Mouse (Mus musculus): ENCODE data around the gene Thada.

Thada gene

GRCm38 (mm10) chr17:84274999-84275398 lies 191.0 kb downstream of the Thada start:
- in situ Hi-C loops (cut with MboI; ENCODE audit: low pct_unique_long_range_greater_than_20kb in 1 of 2, low sequenced_read_pairs in 2 of 2, unreplicated experiment in 1 of 2): no loop called here

DNA sequence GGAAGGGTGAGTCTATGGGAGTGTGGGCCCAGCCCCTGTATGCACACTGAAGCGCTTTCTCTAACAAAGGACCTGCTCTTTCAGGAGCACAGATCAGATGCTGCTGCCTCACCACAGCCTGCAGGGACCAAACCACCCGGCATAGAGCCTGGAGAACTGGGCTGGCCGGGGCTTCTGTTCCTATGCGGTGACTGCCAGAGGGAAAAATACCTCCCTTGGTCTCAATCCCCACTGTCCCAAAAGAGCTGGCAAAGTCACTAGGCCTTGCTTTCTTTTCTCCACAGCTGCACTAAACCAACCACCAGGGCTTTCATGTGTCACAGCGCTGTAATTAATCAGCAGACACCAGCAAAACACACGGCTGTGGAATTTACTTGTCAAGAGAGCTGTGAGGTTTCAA lies 191.8 kb downstream of the Thada start:
- in situ Hi-C loops (cut with MboI; ENCODE audit: low pct_unique_long_range_greater_than_20kb in 1 of 2, low sequenced_read_pairs in 2 of 2, unreplicated experiment in 1 of 2): no loop called here

DNA sequence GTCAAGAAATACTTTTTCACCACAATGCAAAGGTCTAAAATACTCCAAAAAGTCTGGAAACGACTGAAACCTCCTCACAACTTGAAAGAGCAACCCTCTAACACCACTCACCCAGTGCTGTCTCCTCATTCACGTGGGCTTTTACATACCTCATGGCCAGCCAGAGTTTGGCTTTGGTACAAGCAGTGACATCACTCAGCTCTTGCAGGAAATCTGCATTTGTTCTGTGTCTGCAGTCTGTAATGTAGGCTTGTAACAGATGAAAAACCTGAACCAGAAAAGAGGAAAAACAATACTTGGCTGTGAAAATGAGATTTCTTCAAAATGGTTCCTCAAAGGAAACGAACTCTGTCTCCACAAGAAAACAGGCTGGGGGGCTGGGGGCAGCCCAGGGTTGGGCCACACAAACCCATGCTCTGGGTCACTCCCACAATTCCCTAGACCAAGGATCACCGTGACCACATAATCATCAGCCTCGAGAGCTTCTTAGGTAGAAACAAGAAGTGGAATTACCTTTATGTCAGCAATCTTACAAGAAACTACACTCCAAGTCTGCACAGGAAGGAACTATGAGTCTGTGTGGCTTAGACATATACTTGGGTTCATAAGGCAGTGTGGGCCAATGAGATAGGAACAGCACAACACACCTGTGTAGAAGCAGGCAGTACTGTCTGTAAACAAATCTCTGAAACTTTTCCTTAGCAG lies 193.3 kb downstream of the Thada start:
- in situ Hi-C loops (cut with MboI; ENCODE audit: low pct_unique_long_range_greater_than_20kb in 1 of 2, low sequenced_read_pairs in 2 of 2, unreplicated experiment in 1 of 2): no loop called here

GRCm38 (mm10) chr17:84271566-84272202 lies 194.3 kb downstream of the Thada start:
- in situ Hi-C loops (cut with MboI; ENCODE audit: low pct_unique_long_range_greater_than_20kb in 1 of 2, low sequenced_read_pairs in 2 of 2, unreplicated experiment in 1 of 2): no loop called here

GRCm38 (mm10) chr17:84269722-84270121 lies 196.3 kb downstream of the Thada start:
- in situ Hi-C loops (cut with MboI; ENCODE audit: low pct_unique_long_range_greater_than_20kb in 1 of 2, low sequenced_read_pairs in 2 of 2, unreplicated experiment in 1 of 2): no loop called here

- in situ Hi-C loops (cut with MboI; ENCODE audit: low pct_unique_long_range_greater_than_20kb in 1 of 2, low sequenced_read_pairs in 2 of 2, unreplicated experiment in 1 of 2): no loop called here
Measured at GRCm38 (mm10) chr17:84268450-84268849, 197.6 kb downstream of the Thada start.

- in situ Hi-C loops (cut with MboI; ENCODE audit: low pct_unique_long_range_greater_than_20kb in 1 of 2, low sequenced_read_pairs in 2 of 2, unreplicated experiment in 1 of 2): no loop called here
Measured at GRCm38 (mm10) chr17:84267456-84268074, 198.4 kb downstream of the Thada start.

DNA sequence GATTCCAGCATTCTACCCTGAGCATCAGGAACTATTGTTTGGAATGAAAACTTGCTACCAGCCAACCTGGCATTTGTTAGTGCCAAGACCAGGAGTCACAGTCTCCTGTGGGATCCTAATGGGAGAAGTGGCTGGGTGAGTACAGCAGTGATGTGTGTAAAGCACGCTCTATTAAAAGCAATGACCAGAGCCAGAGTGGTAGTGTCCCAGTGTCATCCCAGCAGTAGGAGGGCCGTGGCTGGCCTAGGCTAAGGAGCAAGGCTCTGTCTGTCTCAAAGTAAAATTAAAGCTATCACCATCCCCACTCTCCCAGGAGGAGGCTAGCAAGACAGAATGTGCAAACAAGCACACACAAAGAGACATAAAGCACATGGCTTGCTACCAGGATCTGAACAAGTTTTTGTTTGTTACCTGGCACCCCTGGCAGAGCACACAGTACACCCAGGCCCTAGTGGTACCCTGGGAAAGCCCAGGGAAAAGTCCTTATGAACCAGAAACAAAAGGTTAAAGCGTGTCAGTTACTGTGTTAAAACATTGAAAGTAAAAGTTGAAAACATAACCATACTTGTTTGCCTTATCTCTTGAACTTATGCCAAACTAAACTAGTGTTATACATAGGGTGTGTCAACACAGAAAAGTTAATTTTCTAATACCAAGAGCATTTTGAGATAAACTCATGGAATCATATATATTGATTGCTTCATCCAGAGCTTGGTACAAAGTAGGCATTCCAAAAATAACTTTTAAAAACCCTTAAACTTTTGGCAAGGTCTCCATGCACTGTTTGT lies 199.7 kb downstream of the Thada start:
- in situ Hi-C loops (cut with MboI; ENCODE audit: low pct_unique_long_range_greater_than_20kb in 1 of 2, low sequenced_read_pairs in 2 of 2, unreplicated experiment in 1 of 2): no loop called here

DNA sequence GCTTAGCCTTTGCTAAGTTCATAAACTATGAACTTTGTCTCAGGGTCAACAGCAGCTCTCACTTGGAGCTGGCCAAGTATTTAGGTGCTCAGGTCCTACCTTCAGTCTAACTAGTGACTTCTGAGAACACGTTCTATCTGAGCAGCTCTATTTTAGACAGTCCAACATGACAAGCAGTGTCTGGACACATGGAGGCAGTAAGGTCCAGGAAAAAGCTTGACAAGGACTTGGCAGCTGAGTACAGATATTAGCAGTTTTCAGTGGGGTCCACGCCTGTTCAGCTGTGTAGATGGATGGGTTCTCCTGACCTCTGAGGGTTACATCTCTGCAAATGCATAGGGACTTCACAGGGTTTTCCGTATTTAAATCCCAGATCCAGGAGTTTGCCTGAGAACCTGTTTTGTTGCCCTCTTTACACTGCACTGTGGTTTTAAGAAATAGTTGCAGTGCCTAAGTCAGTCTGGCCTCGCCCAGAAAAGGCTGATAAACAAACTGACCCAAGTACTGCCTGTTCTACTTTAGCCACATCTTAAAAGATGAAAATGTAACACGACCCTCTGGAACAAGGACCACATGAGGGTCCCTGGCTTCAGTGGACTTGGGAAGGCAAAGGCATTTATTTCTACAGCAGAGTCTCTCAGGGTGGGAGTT lies 200.4 kb downstream of the Thada start:
- in situ Hi-C loops (cut with MboI; ENCODE audit: low pct_unique_long_range_greater_than_20kb in 1 of 2, low sequenced_read_pairs in 2 of 2, unreplicated experiment in 1 of 2): no loop called here

- in situ Hi-C loops (cut with MboI; ENCODE audit: low pct_unique_long_range_greater_than_20kb in 1 of 2, low sequenced_read_pairs in 2 of 2, unreplicated experiment in 1 of 2): no loop called here
Measured at GRCm38 (mm10) chr17:84264305-84264704, 201.7 kb downstream of the Thada start.

- in situ Hi-C loops (cut with MboI; ENCODE audit: low pct_unique_long_range_greater_than_20kb in 1 of 2, low sequenced_read_pairs in 2 of 2, unreplicated experiment in 1 of 2): no loop called here
Measured at GRCm38 (mm10) chr17:84263591-84263990, 202.4 kb downstream of the Thada start.

DNA sequence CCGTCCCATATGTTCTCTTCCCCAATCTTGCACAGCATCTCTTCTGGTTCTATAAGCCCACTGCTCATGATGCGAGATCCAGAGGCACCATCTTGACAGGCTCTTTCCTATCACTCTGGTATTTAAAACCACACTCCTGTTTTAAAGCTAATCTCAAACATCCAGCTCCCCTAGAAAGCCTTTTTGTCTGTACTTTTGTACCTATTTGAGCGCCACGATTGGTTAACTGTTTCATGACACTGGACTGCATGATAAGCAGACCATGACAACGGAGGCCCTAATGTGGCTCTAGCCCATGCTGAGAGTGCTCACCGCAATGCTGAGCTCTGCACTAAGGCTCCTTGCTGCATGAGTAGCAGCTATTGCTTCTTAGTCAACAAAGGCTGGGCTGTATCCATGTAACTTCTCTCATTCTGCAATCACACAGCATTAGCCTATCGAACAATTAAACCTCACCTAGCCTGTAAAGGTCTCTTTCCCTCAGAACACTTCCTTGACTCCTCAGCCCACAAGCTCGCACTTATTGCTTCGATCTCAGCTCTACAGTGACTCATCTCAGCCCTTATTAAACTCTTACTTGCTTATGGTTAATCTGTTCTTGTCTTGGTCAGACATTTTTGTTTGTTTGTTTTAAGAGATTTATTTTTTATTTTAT lies 203.6 kb downstream of the Thada start:
- in situ Hi-C loops (cut with MboI; ENCODE audit: low pct_unique_long_range_greater_than_20kb in 1 of 2, low sequenced_read_pairs in 2 of 2, unreplicated experiment in 1 of 2): no loop called here

DNA sequence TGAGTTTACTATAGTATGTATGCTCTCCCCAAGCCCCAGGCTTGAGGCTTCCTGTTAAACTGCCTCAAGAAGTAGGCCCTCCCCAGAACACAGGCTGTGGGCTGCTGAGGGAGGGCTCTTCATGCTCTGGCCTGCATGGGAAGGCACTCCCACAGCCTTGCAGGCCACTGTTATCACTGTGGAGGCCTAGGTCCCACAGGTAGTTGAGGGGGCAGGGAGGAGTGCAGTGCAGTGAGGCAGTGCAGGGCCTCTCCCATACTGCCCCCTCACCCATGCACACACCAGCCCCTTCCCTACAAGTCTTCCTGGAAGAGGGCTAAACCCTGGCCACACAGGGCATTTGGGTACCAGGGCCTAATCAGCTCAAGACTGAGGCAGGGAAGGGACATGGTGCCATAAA lies 205.0 kb downstream of the Thada start:
- in situ Hi-C loops (cut with MboI; ENCODE audit: low pct_unique_long_range_greater_than_20kb in 1 of 2, low sequenced_read_pairs in 2 of 2, unreplicated experiment in 1 of 2): no loop called here

DNA sequence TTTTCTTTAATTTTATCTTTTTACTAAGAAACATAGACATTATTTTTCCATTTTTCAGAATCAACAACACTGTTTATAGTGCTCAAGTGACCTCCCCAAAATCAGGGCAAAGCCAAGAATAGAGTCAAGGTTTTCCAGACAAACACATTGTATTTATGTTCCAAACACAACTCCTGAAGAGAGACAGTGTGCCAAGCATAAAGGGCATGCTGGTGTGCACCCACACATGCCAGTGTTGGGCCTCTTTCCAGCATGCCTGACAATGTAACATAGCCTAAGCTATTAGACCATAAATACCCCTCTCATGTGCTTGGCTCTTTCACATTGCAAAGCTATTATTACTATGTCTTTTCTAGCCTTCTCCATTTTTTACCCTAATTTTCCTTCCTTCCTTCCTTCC lies 205.8 kb downstream of the Thada start:
- in situ Hi-C loops (cut with MboI; ENCODE audit: low pct_unique_long_range_greater_than_20kb in 1 of 2, low sequenced_read_pairs in 2 of 2, unreplicated experiment in 1 of 2): no loop called here

- in situ Hi-C loops (cut with MboI; ENCODE audit: low pct_unique_long_range_greater_than_20kb in 1 of 2, low sequenced_read_pairs in 2 of 2, unreplicated experiment in 1 of 2): no loop called here
Measured at GRCm38 (mm10) chr17:84258638-84259261, 207.3 kb downstream of the Thada start.

- in situ Hi-C loops (cut with MboI; ENCODE audit: low pct_unique_long_range_greater_than_20kb in 1 of 2, low sequenced_read_pairs in 2 of 2, unreplicated experiment in 1 of 2): no loop called here
Measured at GRCm38 (mm10) chr17:84257927-84258532, 208.0 kb downstream of the Thada start.

DNA sequence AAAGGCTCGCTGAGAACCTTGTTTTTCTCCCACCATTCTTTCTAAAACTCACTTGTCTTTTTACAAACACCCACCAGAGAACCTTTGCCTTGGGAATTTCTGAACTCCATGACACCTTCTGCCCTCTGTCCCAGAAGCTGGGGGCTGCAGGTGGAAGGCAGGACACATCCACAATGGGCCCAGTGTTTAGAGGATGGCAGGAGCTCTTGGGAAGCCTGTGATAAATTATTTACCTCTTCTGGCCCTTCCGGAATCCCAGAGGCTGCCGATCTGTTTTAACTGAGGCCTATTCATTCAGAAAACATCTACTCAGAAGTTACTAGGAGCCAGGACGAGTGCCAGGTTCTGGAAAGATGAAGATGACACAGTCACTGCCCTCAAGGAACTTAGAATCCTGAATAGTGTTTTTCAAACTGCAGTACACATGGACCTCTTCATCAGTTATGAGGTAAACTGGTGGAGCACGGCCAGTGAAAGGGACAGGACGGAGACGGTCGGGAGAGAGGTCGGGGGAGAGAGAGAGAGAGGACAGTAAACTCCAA lies 209.7 kb downstream of the Thada start:
- in situ Hi-C loops (cut with MboI; ENCODE audit: low pct_unique_long_range_greater_than_20kb in 1 of 2, low sequenced_read_pairs in 2 of 2, unreplicated experiment in 1 of 2): no loop called here

Measured in mouse embryonic stem cell (cell line).